8 mouse cellular contexts compared by ENCODE assay signal in the genomic region with DNA sequence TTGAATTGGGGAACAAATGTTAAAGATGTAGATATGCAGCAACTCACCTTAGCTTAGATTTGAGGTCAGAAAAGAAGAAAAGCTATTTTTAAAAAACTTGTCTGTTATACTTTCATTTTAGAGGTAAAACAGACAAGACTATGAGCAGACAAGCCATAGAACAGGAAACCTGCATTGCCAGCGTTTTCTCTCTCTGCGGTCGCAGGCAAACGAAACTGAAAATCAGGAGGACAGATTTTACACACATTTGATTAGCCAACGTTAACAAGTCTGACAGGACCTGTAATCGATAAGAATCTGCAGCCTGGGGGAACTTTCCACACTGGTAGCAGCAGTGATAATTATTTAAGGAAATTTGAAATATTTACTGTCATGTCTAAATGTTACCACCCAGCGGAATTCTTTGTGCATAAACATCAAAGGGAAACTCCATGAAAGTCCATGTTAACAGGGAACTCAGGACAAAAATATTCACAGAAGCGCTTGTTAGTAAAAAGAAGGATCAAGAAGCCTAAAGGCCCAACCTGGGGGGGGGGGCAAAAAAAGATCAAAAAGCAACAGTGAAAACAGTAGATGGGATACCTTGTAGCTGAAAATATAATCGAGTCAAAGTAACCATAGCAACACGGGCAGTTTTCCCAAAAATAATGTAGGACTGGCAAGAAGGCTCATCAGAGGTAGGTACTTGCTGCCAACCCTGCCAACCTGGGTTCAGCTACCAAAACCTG.
DNase-seq lines count a peak whose midpoint lies in the region; TF ChIP-seq lines count a peak whose summit lies in the region.
"Had no signal": no experiment of that assay in that cellular context is flagged by ENCODE, and none has a peak within 500 bp of the region (broad histone marks: within the 10 kb centered on the region; RNA-seq: fewer than 3 reads in every experiment).

No protein-coding gene starts in this region.

- no peak for DNase-seq in layer of hippocampus, adult 2 months (ENCODE audit: low spot score in 2 of 2)
- no peak for DNase-seq in layer of hippocampus, adult 9-11 months
- DNase-seq in 416B (ENCODE audit: low read depth), result peak; percentile 60
- peak; percentile 28 to 61 for DNase-seq in CD8-positive naive resting alpha-beta T cell, adult 2 months (ENCODE audit: low read depth in 2 of 2, low spot score in 2 of 2)
- no peak for DNase-seq in layer of hippocampus, adult 9-10 months (ENCODE audit: low spot score)
- no peak for DNase-seq in gastrocnemius, postnatal 36 days
- DNase-seq: layer of hippocampus, postnatal 36 days had no signal

- H3K4me3 ChIP-seq in layer of hippocampus, adult 2 months, result peak overlapping the region; percentile 8; the same call in 1 of the 2 replicates
- no peak overlapping the region; the same call in 1 of the 2 replicates for H3K4me3 ChIP-seq in macrophage (ENCODE audit: inconsistent target)

- no peaks in the 10 kb centered on the region for H3K79me2 ChIP-seq in macrophage (ENCODE audit: inconsistent target)

- 26% methylated on average over 10 of the region's 10 CpGs for WGBS in macrophage (ENCODE audit: missing documents)

- TF ChIP-seq CTCF in layer of hippocampus, adult 2 months (conservative IDR thresholded peaks at IDR 0.05), result no peak

- H3K27ac ChIP-seq in layer of hippocampus, adult 2 months, result peak overlapping the region; percentile 32
- peak overlapping the region; percentile 71 for H3K27ac ChIP-seq in macrophage

- intact Hi-C loops in gastrocnemius, postnatal 36 days (cut with DNase I), result no loop called here

- no peaks in the 10 kb centered on the region for H3K36me3 ChIP-seq in macrophage (ENCODE audit: inconsistent target)

Comparison
In these comparisons a context has a peak if more than half of its experiments do, and no peak if none do; other contexts are left out.
1. DNase-seq: peak in 416B (single experiment) and CD8-positive naive resting alpha-beta T cell, adult 2 months (2 of 2); none in layer of hippocampus, adult 2 months (0 of 2), layer of hippocampus, adult 9-11 months (single experiment), layer of hippocampus, adult 9-10 months (single experiment) and gastrocnemius, postnatal 36 days (0 of 2).